Mouse (Mus musculus): ENCODE results near the gene Trabd. TPM values are rescaled to one million over a fixed set of nuclear protein-coding genes. Genes with fewer than 3 reads are reported as not detected.

Gene Trabd
- polyA plus RNA-seq, 1 experiment from 2014 or later, result 53.6 TPM

DNA sequence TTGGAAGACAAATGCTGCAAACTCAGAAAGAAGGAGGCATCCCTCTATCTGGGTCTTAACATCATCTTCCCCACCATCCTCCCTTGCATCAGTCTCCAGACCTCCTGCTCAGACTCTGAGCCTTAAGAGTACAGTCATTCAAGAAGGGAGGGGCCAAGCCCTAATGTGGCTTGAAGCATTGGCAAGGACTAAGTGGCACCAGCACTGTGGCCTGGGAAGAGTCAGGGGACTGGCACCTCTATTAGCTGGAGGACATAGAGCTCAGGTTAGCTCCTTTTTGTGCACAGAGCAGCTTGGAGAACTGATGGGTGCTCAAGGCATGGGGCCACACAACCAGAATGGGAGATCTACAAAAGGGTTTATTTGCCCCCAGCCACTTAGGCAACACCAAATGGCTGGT is 55.3 kb downstream of the Trabd start:
- H3K4me2 ChIP-seq, result no peak overlapping the region
- H3K4me1 ChIP-seq, result peaks cover 16% of the 10 kb centered on the region
- H3K9ac ChIP-seq, result no peak overlapping the region
- no peak for ATAC-seq (ENCODE audit: borderline replicate concordance, extremely low read depth, low FRiP score, low TSS enrichment)
- no peaks in the 10 kb centered on the region for H3K27me3 ChIP-seq
- H3K9me3 ChIP-seq, result no peaks in the 10 kb centered on the region
- H3K27ac ChIP-seq, result no peak overlapping the region
- H3K36me3 ChIP-seq, result 0 out of 2 replicates have a peak, but pooled peaks cover 1% of the 10 kb centered on the region
- no peak overlapping the region for H3K4me3 ChIP-seq

DNA sequence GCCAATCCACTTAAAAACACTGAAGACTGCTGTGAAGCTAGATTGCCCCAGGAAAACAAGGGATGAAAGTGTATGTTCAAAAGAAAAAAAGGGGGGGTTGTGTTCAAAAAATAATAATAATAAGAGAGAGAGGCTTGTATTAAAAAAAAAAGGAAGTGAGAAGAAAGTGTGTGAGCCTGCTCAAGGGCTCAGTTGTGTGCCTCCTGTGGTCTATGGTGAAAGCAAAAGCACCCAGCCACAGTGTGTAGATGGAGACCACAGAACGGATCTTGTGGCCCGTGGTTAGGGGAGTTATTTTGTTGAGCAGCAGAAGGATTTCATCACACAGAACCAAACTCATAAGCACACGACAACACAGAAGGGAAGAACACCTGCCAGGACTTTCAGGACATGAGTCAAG is 56.4 kb downstream of the Trabd start:
- 79% methylated on average over 3 of the region's 3 CpGs for WGBS
- H3K4me1 ChIP-seq, result peaks cover 16% of the 10 kb centered on the region

More for the DNA sequence above, 56.4 kb downstream of the Trabd start:
- ATAC-seq (ENCODE audit: borderline replicate concordance, extremely low read depth, low FRiP score, low TSS enrichment), result no peak
- Histone ChIP-seq H3K4me2 (no peak overlapping the region), H3K27me3 (no peaks in the 10 kb centered on the region), H3K9me3 (no peaks in the 10 kb centered on the region), H3K9ac (no peak overlapping the region), H3K4me3 (no peak overlapping the region), H3K27ac (no peak overlapping the region), H3K36me3 (no peaks in the 10 kb centered on the region)

Other genes starting within 250 kb of the Trabd start
- 65.9 and 70.3 TPM in 2 replicates for gene Pim3, start 212.9 kb upstream of the Trabd start, polyA plus RNA-seq (2015; fragmentation: Nextera tagmentation; extraction: Ambion mirVana)
- gene Ttll8, start 120.7 kb upstream of the Trabd start, polyA plus RNA-seq (2015; fragmentation: Nextera tagmentation; extraction: Ambion mirVana), result not detected in 2 replicates
- 0.25 TPM in 2 replicates for gene Mlc1, start 96.1 kb upstream of the Trabd start, polyA plus RNA-seq (2015; fragmentation: Nextera tagmentation; extraction: Ambion mirVana)
- gene Mov10l1, start 92.2 kb upstream of the Trabd start, polyA plus RNA-seq (2015; fragmentation: Nextera tagmentation; extraction: Ambion mirVana), result 1.7 and 2.2 TPM in 2 replicates
- gene Panx2, start 15.4 kb upstream of the Trabd start, polyA plus RNA-seq (2015; fragmentation: Nextera tagmentation; extraction: Ambion mirVana), result 0.10 and 0.24 TPM in 2 replicates
- gene Selenoo, start 14.0 kb downstream of the Trabd start, polyA plus RNA-seq (2015; fragmentation: Nextera tagmentation; extraction: Ambion mirVana), result 16.5 and 17.6 TPM in 2 replicates
- 14.5 and 15.4 TPM in 2 replicates for gene Tubgcp6, start 48.0 kb downstream of the Trabd start, polyA plus RNA-seq (2015; fragmentation: Nextera tagmentation; extraction: Ambion mirVana)
- 21.7 and 24.3 TPM in 2 replicates for gene Hdac10, start 53.6 kb downstream of the Trabd start, polyA plus RNA-seq (2015; fragmentation: Nextera tagmentation; extraction: Ambion mirVana)
- 12.5 and 13.4 TPM in 2 replicates for gene Mapk12, start 65.6 kb downstream of the Trabd start, polyA plus RNA-seq (2015; fragmentation: Nextera tagmentation; extraction: Ambion mirVana)
- gene Mapk11, start 74.5 kb downstream of the Trabd start, polyA plus RNA-seq (2015; fragmentation: Nextera tagmentation; extraction: Ambion mirVana), result 10.0 and 12.6 TPM in 2 replicates
- 123 and 128 TPM in 2 replicates for gene Plxnb2, start 105.7 kb downstream of the Trabd start, polyA plus RNA-seq (2015; fragmentation: Nextera tagmentation; extraction: Ambion mirVana)
- 11.0 and 11.8 TPM in 2 replicates for gene Dennd6b, start 121.4 kb downstream of the Trabd start, polyA plus RNA-seq (2015; fragmentation: Nextera tagmentation; extraction: Ambion mirVana)
- gene Ppp6r2, start 136.4 kb downstream of the Trabd start, polyA plus RNA-seq (2015; fragmentation: Nextera tagmentation; extraction: Ambion mirVana), result 24.5 and 28.5 TPM in 2 replicates
- gene Sbf1, start 240.2 kb downstream of the Trabd start, polyA plus RNA-seq (2015; fragmentation: Nextera tagmentation; extraction: Ambion mirVana), result 50.3 and 53.7 TPM in 2 replicates
- gene Adm2, start 247.6 kb downstream of the Trabd start, polyA plus RNA-seq (2015; fragmentation: Nextera tagmentation; extraction: Ambion mirVana), result 0.45 and 0.69 TPM in 2 replicates